Mouse (Mus musculus) gastrocnemius, adult 18-20 months (tissue): Measurements from ENCODE around the gene Ctbs. TPM values are rescaled to one million over a fixed set of nuclear protein-coding genes. Genes with fewer than 3 reads are reported as not detected.

Source experiments
- DNase-seq: peaks from one replicate; pipeline ENCODE4 v3.0.0; 2021; ENCODE audit warnings: low spot score
- total RNA-seq, 2 experiments: library from RNA; stranded (reverse); gene quantifications; 2 replicates each; pipeline ENCODE4 v1.2.3; 2021

Ctbs gene
- total RNA-seq, 2 experiments from 2014 or later: 3.6 to 4.9 TPM

GRCm38 (mm10) chr3:146494941-146495340 is 45.3 kb downstream of the Ctbs start:
- DNase-seq: no peak

- DNase-seq: no peak
These were observed 49.4 kb downstream of the Ctbs start for GRCm38 (mm10) chr3:146498989-146499388.

GRCm38 (mm10) chr3:146499431-146500002 is 49.9 kb downstream of the Ctbs start, which contains the start of the genes Spata1 and Gng5:
Gene Spata1, minus strand, starts transcription at chr3:146499753.
Gene Gng5, plus strand, starts transcription at chr3:146499807.
- DNase-seq: peak; percentile 82

GRCm38 (mm10) chr3:146500003-146500809 is 50.6 kb downstream of the Ctbs start:
- peak; percentile 48 for DNase-seq

GRCm38 (mm10) chr3:146500810-146501201 is 51.2 kb downstream of the Ctbs start:
- DNase-seq: no peak

GRCm38 (mm10) chr3:146501601-146502123 is 52.1 kb downstream of the Ctbs start:
- DNase-seq: no peak

- no peak for DNase-seq
These were observed 57.1 kb downstream of the Ctbs start for GRCm38 (mm10) chr3:146506711-146507110.

Other genes with a start within 250 kb of the Ctbs start
- gene Lpar3, start 228.8 kb upstream of the Ctbs start, total RNA-seq: under 1 TPM in 1 of 2 experiments, not detected in 1; 0.28 TPM
- gene Ssx2ip, start 45.2 kb upstream of the Ctbs start, total RNA-seq: 10 to 100 TPM; 26.8 to 30.2 TPM
- 1 to 10 TPM; 7.0 to 8.5 TPM for gene Spata1, start 50.0 kb downstream of the Ctbs start, total RNA-seq
- 100 to 1,000 TPM; 468 to 538 TPM for gene Gng5, start 50.0 kb downstream of the Ctbs start, total RNA-seq
- 10 to 100 TPM; 13.3 to 13.4 TPM for gene Rpf1, start 71.6 kb downstream of the Ctbs start, total RNA-seq
- gene Uox, start 120.6 kb downstream of the Ctbs start, total RNA-seq: under 1 TPM in 1 of 2 experiments, not detected in 1; 0.45 TPM
- gene Dnase2b, start 165.8 kb downstream of the Ctbs start, total RNA-seq: not detected
- not detected for gene 4930503B20Rik, start 201.5 kb downstream of the Ctbs start, total RNA-seq
- gene Samd13, start 235.8 kb downstream of the Ctbs start, total RNA-seq: under 1 TPM; 0.64 to 0.95 TPM